Mouse (Mus musculus): ENCODE data around the gene Sptlc2. TPM values are rescaled to one million over a fixed set of nuclear protein-coding genes. Genes with fewer than 3 reads are reported as not detected.

The Sptlc2 gene
- polyA plus RNA-seq, 1 experiment = 28.7 TPM

GRCm38 (mm10) chr12:87374159-87374558 is 14.0 kb downstream of the Sptlc2 start:
- TF ChIP-seq GATA1 (IDR thresholded peaks at IDR 0.05; ENCODE audit: low read length) = no peak

- no peak for TF ChIP-seq GATA1 (IDR thresholded peaks at IDR 0.05; ENCODE audit: low read length)
Observed at GRCm38 (mm10) chr12:87369319-87369718, 18.8 kb downstream of the Sptlc2 start.

GRCm38 (mm10) chr12:87368092-87368491 is 20.1 kb downstream of the Sptlc2 start:
- TF ChIP-seq GATA1 (IDR thresholded peaks at IDR 0.05; ENCODE audit: low read length) = no peak

- no peak for TF ChIP-seq GATA1 (IDR thresholded peaks at IDR 0.05; ENCODE audit: low read length)
Observed at GRCm38 (mm10) chr12:87365676-87366075, 22.5 kb downstream of the Sptlc2 start.

- no peak for TF ChIP-seq GATA1 (IDR thresholded peaks at IDR 0.05; ENCODE audit: low read length)
Observed at GRCm38 (mm10) chr12:87362111-87362510, 26.0 kb downstream of the Sptlc2 start.

GRCm38 (mm10) chr12:87348029-87348428 is 40.1 kb downstream of the Sptlc2 start:
- TF ChIP-seq GATA1 (IDR thresholded peaks at IDR 0.05; ENCODE audit: low read length) = no peak

- no peak for TF ChIP-seq GATA1 (IDR thresholded peaks at IDR 0.05; ENCODE audit: low read length)
Observed at GRCm38 (mm10) chr12:87347511-87347910, 40.6 kb downstream of the Sptlc2 start.

- TF ChIP-seq GATA1 (IDR thresholded peaks at IDR 0.05; ENCODE audit: low read length) = no peak
Observed at GRCm38 (mm10) chr12:87343084-87343605, 45.0 kb downstream of the Sptlc2 start.

GRCm38 (mm10) chr12:87338082-87338481 is 50.1 kb downstream of the Sptlc2 start:
- no peak for TF ChIP-seq GATA1 (IDR thresholded peaks at IDR 0.05; ENCODE audit: low read length)

GRCm38 (mm10) chr12:87334886-87335285 is 53.3 kb downstream of the Sptlc2 start:
- no peak for TF ChIP-seq GATA1 (IDR thresholded peaks at IDR 0.05; ENCODE audit: low read length)

GRCm38 (mm10) chr12:87333794-87334193 is 54.4 kb downstream of the Sptlc2 start:
- TF ChIP-seq GATA1 (IDR thresholded peaks at IDR 0.05; ENCODE audit: low read length) = no peak

GRCm38 (mm10) chr12:87332511-87332910 is 55.6 kb downstream of the Sptlc2 start:
- no peak for TF ChIP-seq GATA1 (IDR thresholded peaks at IDR 0.05; ENCODE audit: low read length)

- no peak for TF ChIP-seq GATA1 (IDR thresholded peaks at IDR 0.05; ENCODE audit: low read length)
Observed at GRCm38 (mm10) chr12:87331908-87332307, 56.2 kb downstream of the Sptlc2 start.

GRCm38 (mm10) chr12:87331053-87331456 is 57.1 kb downstream of the Sptlc2 start:
- TF ChIP-seq GATA1 (IDR thresholded peaks at IDR 0.05; ENCODE audit: low read length) = no peak

GRCm38 (mm10) chr12:87330213-87330612 is 57.9 kb downstream of the Sptlc2 start:
- no peak for TF ChIP-seq GATA1 (IDR thresholded peaks at IDR 0.05; ENCODE audit: low read length)

GRCm38 (mm10) chr12:87328025-87328424 is 60.1 kb downstream of the Sptlc2 start:
- no peak for TF ChIP-seq GATA1 (IDR thresholded peaks at IDR 0.05; ENCODE audit: low read length)

- TF ChIP-seq GATA1 (IDR thresholded peaks at IDR 0.05; ENCODE audit: low read length) = no peak
Observed at GRCm38 (mm10) chr12:87327610-87328009, 60.5 kb downstream of the Sptlc2 start.

- TF ChIP-seq GATA1 (IDR thresholded peaks at IDR 0.05; ENCODE audit: low read length) = no peak
Observed at GRCm38 (mm10) chr12:87325452-87325851, 62.7 kb downstream of the Sptlc2 start.

Measured in G1E-ER4 (cell line).